Mouse (Mus musculus): ENCODE data around the gene Tnpo1. TPM values are rescaled to one million over a fixed set of nuclear protein-coding genes. Genes with fewer than 3 reads are reported as not detected.

Gene Tnpo1
- total and polyA plus RNA-seq, 2 experiments = 10.7 to 56.1 TPM

GRCm38 (mm10) chr13:98894900-98895299 is 31.3 kb downstream of the Tnpo1 start:
- WGBS = 74% methylated on average over 2 of the region's 2 CpGs
- no peak overlapping the region for H3K4me3 ChIP-seq (ENCODE audit: insufficient read depth, low read depth, low read length)
- H3K27ac ChIP-seq (replicated peaks; ENCODE audit: insufficient read depth, low read depth, low read length) = no peak overlapping the region
- H3K36me3 ChIP-seq (ENCODE audit: control insufficient read depth, insufficient read depth, low read length) = no peaks in the 10 kb centered on the region
- H3K9ac ChIP-seq (ENCODE audit: low read depth, low read length) = no peak overlapping the region
- H3K27me3 ChIP-seq (ENCODE audit: control insufficient read depth, insufficient read depth, low read length) = no peaks in the 10 kb centered on the region
- H3K79me2 ChIP-seq (ENCODE audit: control insufficient read depth, insufficient read depth, low read length) = peaks cover 37% of the 10 kb centered on the region; the same call in 1 of the 2 replicates
- no peak for DNase-seq (ENCODE audit: extremely low read depth, low read depth, low spot score)
- TF ChIP-seq CTCF (IDR thresholded peaks at IDR 0.05; ENCODE audit: low read depth, low read length) (no peak), POLR2A (IDR thresholded peaks at IDR 0.05; ENCODE audit: extremely low read depth, insufficient read depth, low read length) (no peak)
- peaks cover 26% of the 10 kb centered on the region for H3K4me1 ChIP-seq (ENCODE audit: control insufficient read depth, insufficient read depth, low read length)

- H3K4me3 ChIP-seq (ENCODE audit: insufficient read depth, low read depth, low read length) = no peak overlapping the region
Observed at GRCm38 (mm10) chr13:98891443-98891842, 34.7 kb downstream of the Tnpo1 start.

GRCm38 (mm10) chr13:98890871-98891219 is 35.3 kb downstream of the Tnpo1 start:
- TF ChIP-seq CTCF (IDR thresholded peaks at IDR 0.05; ENCODE audit: low read depth, low read length) (no peak; the same call in 1 of the 2 replicates), POLR2A (IDR thresholded peaks at IDR 0.05; ENCODE audit: extremely low read depth, insufficient read depth, low read length) (no peak)
- peak overlapping the region; percentile 79 for H3K4me3 ChIP-seq (ENCODE audit: insufficient read depth, low read depth, low read length)
- peaks cover 31% of the 10 kb centered on the region; the same call in 1 of the 2 replicates for H3K79me2 ChIP-seq (ENCODE audit: control insufficient read depth, insufficient read depth, low read length)
- H3K4me1 ChIP-seq (ENCODE audit: control insufficient read depth, insufficient read depth, low read length) = peaks cover 5% of the 10 kb centered on the region; the same call in 1 of the 2 replicates
- peak overlapping the region; percentile 30; the same call in 1 of the 2 replicates for H3K27ac ChIP-seq (replicated peaks; ENCODE audit: insufficient read depth, low read depth, low read length)
- peak; percentile 80 for DNase-seq (ENCODE audit: extremely low read depth, low read depth, low spot score)
- under 1% methylated on average over 32 of the region's 32 CpGs for WGBS
- no peaks in the 10 kb centered on the region for H3K27me3 ChIP-seq (ENCODE audit: control insufficient read depth, insufficient read depth, low read length)
- peaks cover 8% of the 10 kb centered on the region for H3K36me3 ChIP-seq (ENCODE audit: control insufficient read depth, insufficient read depth, low read length)
- peak overlapping the region; percentile 87 for H3K9ac ChIP-seq (ENCODE audit: low read depth, low read length)

More at GRCm38 (mm10) chr13:98891443-98891842, 34.7 kb downstream of the Tnpo1 start:
- WGBS = 33% methylated on average over 8 of the region's 8 CpGs
- Histone ChIP-seq H3K27ac (replicated peaks; ENCODE audit: insufficient read depth, low read depth, low read length) (no peak overlapping the region), H3K9ac (ENCODE audit: low read depth, low read length) (no peak overlapping the region), H3K36me3 (ENCODE audit: control insufficient read depth, insufficient read depth, low read length) (peaks cover 8% of the 10 kb centered on the region), H3K79me2 (ENCODE audit: control insufficient read depth, insufficient read depth, low read length) (peaks cover 35% of the 10 kb centered on the region; the same call in 1 of the 2 replicates), H3K4me1 (ENCODE audit: control insufficient read depth, insufficient read depth, low read length) (peaks cover 10% of the 10 kb centered on the region), H3K27me3 (ENCODE audit: control insufficient read depth, insufficient read depth, low read length) (no peaks in the 10 kb centered on the region)
- no peak for TF ChIP-seq POLR2A (IDR thresholded peaks at IDR 0.05; ENCODE audit: extremely low read depth, insufficient read depth, low read length)
- TF ChIP-seq CTCF (IDR thresholded peaks at IDR 0.05; ENCODE audit: low read depth, low read length) = no peak
- no peak for DNase-seq (ENCODE audit: extremely low read depth, low read depth, low spot score)

GRCm38 (mm10) chr13:98890137-98890870 is 35.9 kb downstream of the Tnpo1 start:
- no peak for DNase-seq (ENCODE audit: extremely low read depth, low read depth, low spot score)
- Histone ChIP-seq H3K36me3 (ENCODE audit: control insufficient read depth, insufficient read depth, low read length) (peaks cover 10% of the 10 kb centered on the region), H3K27me3 (ENCODE audit: control insufficient read depth, insufficient read depth, low read length) (no peaks in the 10 kb centered on the region), H3K4me1 (ENCODE audit: control insufficient read depth, insufficient read depth, low read length) (peaks cover 5% of the 10 kb centered on the region; the same call in 1 of the 2 replicates), H3K79me2 (ENCODE audit: control insufficient read depth, insufficient read depth, low read length) (peaks cover 29% of the 10 kb centered on the region; the same call in 1 of the 2 replicates), H3K27ac (replicated peaks; ENCODE audit: insufficient read depth, low read depth, low read length) (peak overlapping the region; percentile 30; the same call in 1 of the 2 replicates), H3K9ac (ENCODE audit: low read depth, low read length) (peak overlapping the region; percentile 87), H3K4me3 (ENCODE audit: insufficient read depth, low read depth, low read length) (peak overlapping the region; percentile 79)
- 5% methylated on average over 67 of the region's 71 CpGs for WGBS
- TF ChIP-seq CTCF (IDR thresholded peaks at IDR 0.05; ENCODE audit: low read depth, low read length) (no peak), POLR2A (IDR thresholded peaks at IDR 0.05; ENCODE audit: extremely low read depth, insufficient read depth, low read length) (no peak)

DNA sequence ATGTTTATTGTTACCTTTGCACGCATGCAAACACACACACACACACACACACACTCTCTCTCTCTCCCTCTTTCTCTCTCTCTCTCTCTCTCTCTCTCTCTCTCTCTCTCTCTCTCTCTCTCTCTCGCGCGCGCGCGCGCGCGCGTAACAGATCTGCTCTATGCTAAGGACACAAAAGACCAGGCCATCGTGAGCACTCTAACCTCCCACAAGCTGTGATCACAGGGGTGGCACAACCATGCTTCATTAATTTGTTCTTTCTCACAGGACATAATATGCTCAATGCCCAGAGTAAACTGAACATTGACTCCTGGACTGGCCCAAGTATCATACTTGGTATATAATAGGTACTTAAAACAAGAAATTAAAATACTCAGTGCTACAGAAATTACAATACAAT is 37.0 kb downstream of the Tnpo1 start:
- H3K4me1 ChIP-seq (ENCODE audit: control insufficient read depth, insufficient read depth, low read length) = peaks cover 5% of the 10 kb centered on the region; the same call in 1 of the 2 replicates
- no peak overlapping the region for H3K27ac ChIP-seq (replicated peaks; ENCODE audit: insufficient read depth, low read depth, low read length)
- peaks cover 29% of the 10 kb centered on the region; the same call in 1 of the 2 replicates for H3K79me2 ChIP-seq (ENCODE audit: control insufficient read depth, insufficient read depth, low read length)
- TF ChIP-seq POLR2A (IDR thresholded peaks at IDR 0.05; ENCODE audit: extremely low read depth, insufficient read depth, low read length) = no peak
- no peaks in the 10 kb centered on the region for H3K27me3 ChIP-seq (ENCODE audit: control insufficient read depth, insufficient read depth, low read length)
- WGBS = 92% methylated on average over 11 of the region's 12 CpGs
- no peak for DNase-seq (ENCODE audit: extremely low read depth, low read depth, low spot score)
- H3K36me3 ChIP-seq (ENCODE audit: control insufficient read depth, insufficient read depth, low read length) = peaks cover 16% of the 10 kb centered on the region
- no peak overlapping the region for H3K9ac ChIP-seq (ENCODE audit: low read depth, low read length)
- no peak overlapping the region for H3K4me3 ChIP-seq (ENCODE audit: insufficient read depth, low read depth, low read length)

DNA sequence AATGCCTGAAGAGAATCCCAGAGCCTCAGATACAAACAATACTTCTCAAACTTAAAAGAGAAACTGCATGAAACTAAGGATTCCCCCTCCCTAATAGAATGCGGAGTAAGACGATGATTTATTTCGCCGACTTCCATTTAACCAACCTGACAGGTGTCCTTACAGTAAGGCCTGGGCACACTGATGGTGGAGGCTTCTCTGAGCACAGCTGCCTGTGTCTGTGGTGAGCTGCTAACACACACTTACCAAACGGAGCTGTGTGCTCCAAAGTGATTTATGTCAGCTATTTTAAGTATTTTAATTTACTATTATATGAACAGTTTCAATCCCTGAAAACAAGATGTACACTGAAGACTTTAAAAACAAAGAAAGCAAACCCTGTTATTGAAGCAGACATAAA is 42.4 kb downstream of the Tnpo1 start:
- no peak overlapping the region for H3K9ac ChIP-seq (ENCODE audit: low read depth, low read length)
- TF ChIP-seq POLR2A (IDR thresholded peaks at IDR 0.05; ENCODE audit: extremely low read depth, insufficient read depth, low read length) = no peak
- no peak for TF ChIP-seq CTCF (IDR thresholded peaks at IDR 0.05; ENCODE audit: low read depth, low read length)
- H3K4me1 ChIP-seq (ENCODE audit: control insufficient read depth, insufficient read depth, low read length) = peaks cover 1% of the 10 kb centered on the region; the same call in 1 of the 2 replicates
- WGBS = 97% methylated on average over 5 of the region's 5 CpGs
- no peak overlapping the region for H3K4me3 ChIP-seq (ENCODE audit: insufficient read depth, low read depth, low read length)
- H3K27ac ChIP-seq (replicated peaks; ENCODE audit: insufficient read depth, low read depth, low read length) = no peak overlapping the region
- H3K27me3 ChIP-seq (ENCODE audit: control insufficient read depth, insufficient read depth, low read length) = no peaks in the 10 kb centered on the region
- no peak for DNase-seq (ENCODE audit: extremely low read depth, low read depth, low spot score)
- peaks cover 47% of the 10 kb centered on the region for H3K36me3 ChIP-seq (ENCODE audit: control insufficient read depth, insufficient read depth, low read length)
- peaks cover 24% of the 10 kb centered on the region; the same call in 1 of the 2 replicates for H3K79me2 ChIP-seq (ENCODE audit: control insufficient read depth, insufficient read depth, low read length)

Measured in liver, adult 2 months (tissue).